23 mouse cellular contexts compared by ENCODE assay signal in genomic region chr1:189876162-189876561, GRCm38 (mm10). TPM values are rescaled to one million over a fixed set of nuclear protein-coding genes. Genes with fewer than 3 reads are reported as not detected.
DNase-seq lines count a peak whose midpoint lies in the region; ATAC-seq and TF ChIP-seq lines count a peak whose summit lies in the region.
"Had no signal": no experiment of that assay in that cellular context is flagged by ENCODE, and none has a peak within 500 bp of the region (broad histone marks: within the 10 kb centered on the region; RNA-seq: fewer than 3 reads in every experiment).

No protein-coding gene starts in this region.

- intact Hi-C loops in gastrocnemius, adult 2 months (cut with DNase I) = loop anchor here (10.0 kb wide), 1 partner anchor 51 kb away; no protein-coding TSS in a partner anchor

- no peak for DNase-seq in gastrocnemius, adult 2 months
- no peak for DNase-seq in gastrocnemius, postnatal 4 days (ENCODE audit: low spot score in 2 of 2)
- no peak for DNase-seq in heart, embryonic 10.5 days (ENCODE audit: low spot score)
- DNase-seq in frontal cortex, postnatal 36 days (ENCODE audit: low spot score in 2 of 2) = no peak
- no peak for DNase-seq in cerebellum, adult 11 months
- DNase-seq: adrenal gland, postnatal 14 days; cerebellum, adult 9-10 months; gastrocnemius, postnatal 25 days; kidney, postnatal 10 days; liver; lung, postnatal 4 days; midbrain, embryonic 14.5 days; right cerebral cortex, postnatal 25 days; spleen, adult 18-20 months had no signal

- peaks cover 50% of the 10 kb centered on the region for H3K36me3 ChIP-seq in kidney, embryonic 15.5 days
- peaks cover 27% of the 10 kb centered on the region for H3K36me3 ChIP-seq in kidney, embryonic 16.5 days (ENCODE audit: insufficient read depth, low read length)
- H3K36me3 ChIP-seq in heart, embryonic 10.5 days = peaks cover 21% of the 10 kb centered on the region
- H3K36me3 ChIP-seq in heart, embryonic 16.5 days (ENCODE audit: control insufficient read depth, insufficient read depth) = peaks cover 13% of the 10 kb centered on the region
- H3K36me3 ChIP-seq: hindbrain, embryonic 12.5 days; neural tube, embryonic 12.5 days had no signal

- no peaks in the 10 kb centered on the region for H3K9me3 ChIP-seq in kidney, embryonic 15.5 days (replicated peaks)
- no peaks in the 10 kb centered on the region for H3K9me3 ChIP-seq in kidney, embryonic 16.5 days (ENCODE audit: low read length)
- H3K9me3 ChIP-seq in heart, embryonic 10.5 days = no peaks in the 10 kb centered on the region
- H3K9me3 ChIP-seq in heart, embryonic 16.5 days (replicated peaks; ENCODE audit: control insufficient read depth, low read length) = no peaks in the 10 kb centered on the region
- H3K9me3 ChIP-seq: embryonic facial prominence, embryonic 15.5 days; hindbrain, embryonic 12.5 days; limb, embryonic 10.5 days; neural tube, embryonic 12.5 days had no signal

- no peak overlapping the region for H3K9ac ChIP-seq in kidney, embryonic 15.5 days
- H3K9ac ChIP-seq in kidney, embryonic 16.5 days (replicated peaks; ENCODE audit: low read length) = no peak overlapping the region
- no peak overlapping the region; the same call in 1 of the 2 replicates for H3K9ac ChIP-seq in heart, embryonic 16.5 days (ENCODE audit: low read length)
- H3K9ac ChIP-seq: embryonic facial prominence, embryonic 15.5 days; hindbrain, embryonic 12.5 days; neural tube, embryonic 12.5 days had no signal

- no peak for TF ChIP-seq CTCF in gastrocnemius, adult 2 months (IDR thresholded peaks at IDR 0.05)

- no peak for ATAC-seq in kidney, embryonic 15.5 days (replicated peaks; ENCODE audit: low FRiP score)
- no peak for ATAC-seq in kidney, embryonic 16.5 days (ENCODE audit: low FRiP score, low TSS enrichment)
- peak; percentile 61 for ATAC-seq in heart, embryonic 16.5 days (replicated peaks; ENCODE audit: extremely low read depth, insufficient read depth, low FRiP score)
- ATAC-seq: forebrain, embryonic 14.5 days had no signal

- no peak overlapping the region for H3K4me2 ChIP-seq in kidney, embryonic 15.5 days
- no peak overlapping the region for H3K4me2 ChIP-seq in kidney, embryonic 16.5 days (replicated peaks; ENCODE audit: low read depth, low read length)
- peak overlapping the region; percentile 25; the same call in 1 of the 2 replicates for H3K4me2 ChIP-seq in heart, embryonic 16.5 days (ENCODE audit: low read depth, low read length)
- H3K4me2 ChIP-seq: embryonic facial prominence, embryonic 15.5 days; hindbrain, embryonic 12.5 days; neural tube, embryonic 12.5 days had no signal

- no peaks in the 10 kb centered on the region for H3K27me3 ChIP-seq in kidney, embryonic 15.5 days
- H3K27me3 ChIP-seq in kidney, embryonic 16.5 days (ENCODE audit: insufficient read depth, low read length) = no peaks in the 10 kb centered on the region
- no peaks in the 10 kb centered on the region for H3K27me3 ChIP-seq in heart, embryonic 10.5 days (ENCODE audit: insufficient read depth, poor library complexity, severe bottlenecking)
- H3K27me3 ChIP-seq in heart, embryonic 16.5 days (ENCODE audit: control insufficient read depth, insufficient read depth, low read length) = no peaks in the 10 kb centered on the region
- H3K27me3 ChIP-seq: embryonic facial prominence, embryonic 15.5 days; hindbrain, embryonic 12.5 days; neural tube, embryonic 12.5 days had no signal

- peaks cover 45% of the 10 kb centered on the region for H3K4me1 ChIP-seq in kidney, embryonic 15.5 days
- peaks cover 35% of the 10 kb centered on the region for H3K4me1 ChIP-seq in kidney, embryonic 16.5 days (ENCODE audit: insufficient read depth, low read length)
- peaks cover 64% of the 10 kb centered on the region for H3K4me1 ChIP-seq in heart, embryonic 10.5 days
- peaks cover 44% of the 10 kb centered on the region for H3K4me1 ChIP-seq in heart, embryonic 16.5 days (ENCODE audit: control insufficient read depth, insufficient read depth, low read length)
- H3K4me1 ChIP-seq: neural tube, embryonic 12.5 days had no signal

- peak overlapping the region; percentile 58; the same call in 1 of the 2 replicates for H3K27ac ChIP-seq in gastrocnemius, adult 2 months
- H3K27ac ChIP-seq in kidney, embryonic 15.5 days = 0 out of 2 replicates have a peak overlapping the region, but pooled peaks have one; percentile 70
- H3K27ac ChIP-seq in kidney, embryonic 16.5 days (ENCODE audit: low read length) = no peak overlapping the region
- 0 out of 2 replicates have a peak overlapping the region, but pooled peaks have one; percentile 22 for H3K27ac ChIP-seq in heart, embryonic 10.5 days
- H3K27ac ChIP-seq in heart, embryonic 16.5 days (ENCODE audit: low read length) = peak overlapping the region; percentile 71
- H3K27ac ChIP-seq: embryonic facial prominence, embryonic 15.5 days; hindbrain, embryonic 12.5 days; layer of hippocampus, adult 2 months; limb, embryonic 10.5 days; neural tube, embryonic 12.5 days had no signal

- WGBS in kidney, embryonic 15.5 days = 68% methylated on average over 8 of the region's 8 CpGs
- 69% methylated on average over 8 of the region's 8 CpGs for WGBS in kidney, embryonic 16.5 days
- 65% methylated on average over 8 of the region's 8 CpGs for WGBS in heart, embryonic 10.5 days
- WGBS in heart, embryonic 16.5 days = 48% methylated on average over 8 of the region's 8 CpGs

- H3K4me3 ChIP-seq in gastrocnemius, adult 2 months = no peak overlapping the region
- no peak overlapping the region for H3K4me3 ChIP-seq in kidney, embryonic 15.5 days (replicated peaks)
- H3K4me3 ChIP-seq in kidney, embryonic 16.5 days (ENCODE audit: low read length) = no peak overlapping the region
- no peak overlapping the region for H3K4me3 ChIP-seq in heart, embryonic 10.5 days
- no peak overlapping the region for H3K4me3 ChIP-seq in heart, embryonic 16.5 days (ENCODE audit: low read length)
- H3K4me3 ChIP-seq: embryonic facial prominence, embryonic 15.5 days; hindbrain, embryonic 12.5 days; layer of hippocampus, adult 2 months; limb, embryonic 10.5 days; neural tube, embryonic 12.5 days had no signal

RNA-seq across cellular contexts. Expression of gene Smyd2, which starts 46.0 kb away (rescaled TPM):
- total RNA-seq in gastrocnemius, adult 2 months (2021) = 100 to 1,000 TPM; 200 to 329 TPM
- 100 to 1,000 TPM; 144 to 145 TPM for total RNA-seq in gastrocnemius, postnatal 4 days (2021)
- 83.0 and 84.2 TPM in 2 replicates for polyA plus RNA-seq in kidney, embryonic 15.5 days (2015; fragmentation: Nextera tagmentation; extraction: Ambion mirVana)
- 87.6 and 89.7 TPM in 2 replicates for polyA plus RNA-seq in kidney, embryonic 16.5 days (2015; fragmentation: Nextera tagmentation; extraction: Ambion mirVana)
- 129 and 183 TPM in 2 replicates for polyA plus RNA-seq in heart, embryonic 10.5 days (2016; fragmentation: Nextera tagmentation; extraction: Ambion mirVana)
- 244 and 255 TPM in 2 replicates for polyA plus RNA-seq in heart, embryonic 16.5 days (2015; fragmentation: Nextera tagmentation; extraction: Ambion mirVana)
